Mouse (Mus musculus) frontal cortex, adult (tissue): ENCODE results near the gene Hpd.

ENCODE experiments used
- ATAC-seq: cut with Nextera tagmentation; 2 replicates; pipeline ENCODE4 v1.9.2; 2017; ENCODE audit warnings: mild to moderate bottlenecking, moderate library complexity, mixed read lengths; ENCODE audit not compliant: low TSS enrichment

The Hpd gene

DNA sequence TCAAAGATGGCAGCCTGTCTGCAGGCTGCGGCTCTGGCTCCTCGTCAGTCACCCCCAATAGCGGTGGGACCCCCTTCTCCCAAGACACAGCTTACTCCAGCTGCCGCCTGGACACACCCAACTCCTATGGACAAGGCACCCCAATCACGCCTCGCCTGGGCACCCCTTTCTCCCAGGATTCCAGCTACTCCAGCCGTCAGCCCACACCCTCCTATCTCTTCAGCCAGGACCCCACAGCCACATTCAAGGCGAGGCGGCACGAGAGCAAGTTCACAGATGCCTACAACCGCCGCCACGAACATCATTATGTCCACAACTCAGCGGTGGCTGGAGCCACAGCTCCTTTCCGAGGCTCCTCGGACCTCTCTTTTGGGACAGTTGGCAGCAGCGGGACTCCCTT, 35.0 kb downstream of the Hpd start:
- no peak for ATAC-seq

DNA sequence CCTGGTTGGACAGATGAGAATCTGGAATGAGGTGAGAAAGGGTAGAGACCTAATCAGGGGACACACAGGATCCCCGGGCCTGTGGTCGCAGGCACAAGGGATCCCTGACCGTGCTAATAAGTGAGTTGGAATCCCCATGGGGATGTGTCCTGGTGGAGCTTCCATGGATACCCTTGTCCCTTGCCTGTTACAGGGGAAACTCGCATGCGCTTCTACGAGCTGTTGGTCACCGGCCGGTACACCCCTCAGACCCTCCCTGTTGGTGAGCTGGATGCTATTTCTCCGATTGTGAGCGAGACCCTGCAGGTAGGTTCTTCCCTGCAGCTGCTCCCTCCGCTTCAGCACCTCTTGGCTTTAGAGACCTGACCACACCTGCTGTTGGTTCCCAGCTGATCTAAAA, 36.2 kb downstream of the Hpd start:
- ATAC-seq, result no peak

DNA sequence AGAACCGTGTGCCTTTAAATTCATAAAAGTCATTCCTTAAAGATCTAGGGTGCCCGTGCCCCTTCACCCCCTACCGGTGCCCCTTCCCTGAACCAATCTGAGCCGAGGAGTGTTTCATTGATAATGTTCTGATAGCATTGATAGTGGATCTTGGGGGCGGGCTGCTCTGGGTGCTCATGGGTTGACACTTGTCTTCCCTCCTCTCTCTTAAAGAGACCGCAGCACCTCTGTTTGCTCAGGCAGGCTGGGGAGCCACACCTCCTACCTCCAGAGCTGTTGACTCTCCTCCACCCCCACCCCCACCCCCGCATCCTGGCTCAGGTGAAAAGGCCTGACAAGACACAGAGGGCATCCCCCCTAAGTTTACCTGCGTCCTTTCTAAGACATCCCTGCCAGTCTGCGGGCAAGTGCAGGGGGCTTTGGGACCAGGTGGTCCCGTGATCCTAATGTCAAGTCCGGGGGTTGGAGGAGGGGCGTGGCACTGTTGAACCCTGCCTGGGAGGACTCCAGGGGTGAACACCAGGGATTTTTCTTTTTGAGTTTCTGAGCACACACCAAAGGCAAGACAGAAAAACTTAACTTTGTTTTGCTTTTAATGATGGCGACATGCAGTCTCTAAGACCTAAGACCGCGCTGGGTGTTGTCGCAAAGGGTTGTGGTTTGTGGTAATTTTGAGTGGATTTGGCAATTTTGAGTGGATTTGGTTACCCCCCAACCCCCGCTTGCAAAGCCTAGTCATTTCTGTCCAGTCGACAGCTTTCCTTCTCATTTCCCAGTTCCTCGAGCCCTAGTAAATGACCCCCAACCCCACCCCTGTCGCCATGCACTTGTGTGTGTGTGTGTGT, 37.6 kb downstream of the Hpd start:
- no peak for ATAC-seq

DNA sequence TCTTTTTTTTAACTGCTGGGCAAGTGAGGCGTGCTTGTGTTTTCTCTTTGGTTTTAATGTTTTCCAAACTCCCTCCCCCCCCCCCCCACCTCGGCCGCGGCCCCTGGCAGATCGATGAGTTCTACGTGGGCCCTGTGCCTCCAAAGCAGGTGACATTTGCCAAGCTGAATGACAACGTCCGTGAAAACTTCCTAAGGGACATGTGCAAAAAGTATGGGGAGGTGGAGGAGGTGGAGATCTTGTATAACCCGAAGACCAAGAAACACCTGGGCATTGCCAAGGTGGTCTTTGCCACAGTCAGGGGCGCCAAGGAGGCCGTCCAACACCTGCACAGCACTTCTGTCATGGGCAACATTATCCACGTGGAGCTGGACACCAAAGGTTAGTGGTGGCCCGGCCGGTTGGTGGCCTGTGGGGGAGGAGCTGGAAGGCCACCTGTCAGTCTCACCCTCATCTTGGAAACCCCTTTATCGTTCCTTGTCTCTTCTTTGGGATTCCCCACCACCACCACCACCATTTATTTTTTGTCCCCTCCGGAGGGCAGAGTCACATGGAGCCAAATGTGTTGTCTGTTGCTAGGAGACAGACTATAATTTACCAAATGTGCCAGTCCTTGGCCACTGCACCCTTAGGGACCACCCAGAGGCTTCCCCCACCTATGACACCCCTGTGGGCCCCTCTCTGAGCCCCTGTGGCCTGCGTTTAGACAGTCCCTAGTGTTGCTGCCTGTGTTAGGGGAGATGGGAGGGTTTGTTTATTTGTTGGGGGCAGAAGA, 38.4 kb downstream of the Hpd start:
- no peak for ATAC-seq

DNA sequence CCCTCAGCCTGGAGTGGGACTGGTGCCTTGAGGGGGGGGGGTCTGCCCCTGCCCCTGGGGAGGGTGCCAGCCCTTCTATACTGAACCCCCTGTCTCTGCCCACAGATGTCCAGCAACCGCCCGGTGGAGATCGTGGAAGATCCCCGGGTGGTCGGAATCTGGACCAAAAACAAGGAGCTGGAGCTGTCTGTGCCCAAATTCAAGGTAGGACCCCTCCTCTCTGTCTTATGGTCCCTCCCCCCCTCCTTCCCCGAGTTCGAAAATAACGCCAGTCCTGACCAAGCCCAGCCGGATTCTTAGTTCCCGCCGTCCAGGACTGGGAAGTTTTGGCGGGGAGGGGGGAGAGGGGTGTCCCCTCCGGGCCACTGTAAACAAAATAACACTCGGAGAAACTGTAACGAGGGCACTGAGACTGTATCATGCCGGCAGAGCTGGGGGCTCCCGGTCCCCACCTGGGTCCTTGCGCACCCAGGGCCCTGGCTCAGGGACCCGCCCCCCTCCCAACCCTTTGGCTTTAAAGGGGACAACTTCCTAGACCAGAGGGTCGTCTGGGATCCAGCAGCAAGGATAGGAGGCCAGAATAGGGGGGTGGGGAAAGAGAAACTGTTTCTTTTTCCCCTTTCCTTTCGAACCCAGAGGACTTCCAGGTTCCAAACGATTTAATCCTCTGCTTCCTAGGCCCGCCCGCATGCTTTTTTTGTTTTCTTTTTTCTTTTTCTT, 39.1 kb downstream of the Hpd start:
- ATAC-seq, result no peak

DNA sequence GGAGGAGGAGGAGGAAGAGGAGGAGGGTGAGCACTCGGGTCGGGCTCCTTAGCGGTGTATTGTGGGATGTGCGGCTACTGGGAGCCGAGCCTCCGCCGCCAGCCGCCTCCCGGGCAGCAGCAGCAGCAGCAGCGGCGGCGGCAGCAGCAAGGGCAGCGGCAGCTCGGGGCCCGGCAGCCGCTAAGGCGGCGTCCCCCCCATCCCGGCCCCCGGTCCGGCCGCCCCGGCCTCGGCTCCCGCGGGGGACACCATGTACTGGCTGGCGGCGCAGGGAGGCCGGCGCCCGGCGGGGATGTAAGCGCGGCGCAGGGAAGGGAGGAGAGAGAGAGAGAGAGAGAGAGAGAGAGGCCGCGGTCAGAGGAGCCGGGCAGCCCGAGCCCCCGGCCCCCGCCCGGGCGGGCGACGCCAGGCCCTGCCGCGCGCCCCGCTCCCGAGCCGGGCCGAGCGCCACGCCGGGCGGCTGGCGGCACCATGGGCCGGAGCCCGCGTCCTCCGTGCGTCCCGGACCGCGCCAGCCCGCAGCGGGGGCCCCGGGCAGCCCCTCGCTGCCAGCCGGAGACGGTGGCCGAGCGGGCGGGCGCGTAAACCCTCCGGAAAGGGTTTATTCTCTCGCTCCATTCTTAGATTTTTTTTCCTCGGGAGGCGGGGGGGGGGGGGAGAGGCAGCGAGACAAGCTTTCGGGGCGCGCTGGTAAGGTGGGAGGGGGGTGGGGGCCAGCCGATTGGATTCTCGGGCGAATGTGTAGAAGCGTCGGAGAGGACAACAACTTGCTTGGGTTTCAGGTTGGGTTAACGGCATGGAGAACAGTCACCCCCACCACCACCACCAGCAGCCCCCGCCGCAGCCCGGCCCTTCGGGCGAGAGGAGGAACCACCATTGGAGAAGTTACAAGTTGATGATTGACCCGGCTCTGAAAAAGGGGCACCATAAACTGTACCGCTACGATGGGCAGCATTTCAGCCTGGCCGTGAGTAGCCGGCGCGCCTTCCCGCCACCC, 40.1 kb downstream of the Hpd start, which contains the start of gene Setd1b:
TSS of gene Setd1b (plus strand) at position 33 of the 997 bp plus-strand sequence.
- ATAC-seq, result no peak

DNA sequence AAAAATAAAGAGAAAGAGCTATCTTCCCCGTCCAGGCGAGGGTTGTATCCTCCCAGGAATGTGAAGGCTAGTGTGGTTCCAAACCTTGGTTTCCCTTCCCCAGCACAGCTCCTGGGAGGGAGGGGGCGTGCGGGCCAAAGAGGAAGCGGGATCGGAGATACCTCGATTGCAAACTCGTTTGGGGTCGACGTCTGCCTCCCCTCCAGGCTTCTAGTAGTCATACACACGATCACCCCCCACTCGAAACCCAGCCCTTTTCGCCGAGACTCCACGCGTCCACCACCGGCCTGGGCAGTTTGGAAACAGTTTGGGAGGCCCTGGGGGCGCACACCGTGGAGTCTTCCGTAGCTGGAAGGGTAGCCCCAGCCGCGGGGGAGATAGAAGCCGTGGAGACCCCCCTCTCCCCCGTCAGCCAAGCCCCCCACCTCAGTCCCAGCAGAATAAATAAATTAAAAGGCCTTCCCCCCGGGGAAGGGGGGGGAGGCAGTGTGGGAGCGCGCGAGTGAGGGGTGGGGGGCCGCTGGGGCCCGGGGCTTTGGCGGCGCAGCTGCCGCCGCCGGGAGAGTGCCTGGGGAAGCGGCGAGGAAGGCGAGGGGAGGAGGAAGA, 40.9 kb downstream of the Hpd start:
- peak; percentile 17; the same call in 1 of the 2 replicates for ATAC-seq

DNA sequence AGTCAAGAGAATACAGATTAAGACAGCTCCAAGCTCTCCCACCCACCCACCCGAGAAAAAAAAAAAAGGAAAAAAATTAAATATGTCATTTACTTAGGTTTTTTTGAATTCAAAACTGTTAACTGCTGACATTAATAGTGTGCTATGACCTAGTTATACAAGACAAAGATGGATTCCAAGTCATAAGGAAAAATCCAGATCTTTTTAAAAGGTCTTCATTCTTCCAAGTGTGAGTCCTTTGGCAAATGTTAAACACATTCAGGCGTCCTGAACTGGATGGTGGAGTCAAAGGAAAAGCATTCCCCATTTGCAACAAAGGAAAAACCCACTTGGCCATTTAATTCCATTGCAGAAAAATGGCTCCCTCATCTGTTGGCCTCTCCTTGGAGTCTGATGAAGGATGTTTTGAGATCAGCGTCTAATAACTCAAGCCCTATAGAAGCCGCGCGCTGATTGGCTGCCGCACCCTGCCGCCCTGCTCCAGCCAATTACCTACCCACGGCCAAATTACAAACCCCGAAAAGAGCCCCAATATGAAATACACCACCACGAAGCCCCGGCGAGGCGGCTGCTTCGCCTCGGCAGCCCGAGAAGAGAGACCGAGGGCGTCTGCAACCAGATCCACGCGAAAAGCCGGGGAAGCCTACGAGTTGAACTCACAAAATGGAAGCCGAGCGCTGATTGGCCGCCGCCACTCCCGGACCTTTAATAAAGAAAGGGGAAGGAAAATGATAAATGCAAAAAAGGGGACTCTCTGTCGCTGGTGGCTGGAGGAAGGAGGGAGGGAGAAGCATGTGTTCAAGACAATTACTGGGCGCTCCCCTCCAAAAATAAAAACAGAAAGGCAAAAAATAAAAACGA, 41.6 kb downstream of the Hpd start:
- peak; percentile 50 for ATAC-seq

DNA sequence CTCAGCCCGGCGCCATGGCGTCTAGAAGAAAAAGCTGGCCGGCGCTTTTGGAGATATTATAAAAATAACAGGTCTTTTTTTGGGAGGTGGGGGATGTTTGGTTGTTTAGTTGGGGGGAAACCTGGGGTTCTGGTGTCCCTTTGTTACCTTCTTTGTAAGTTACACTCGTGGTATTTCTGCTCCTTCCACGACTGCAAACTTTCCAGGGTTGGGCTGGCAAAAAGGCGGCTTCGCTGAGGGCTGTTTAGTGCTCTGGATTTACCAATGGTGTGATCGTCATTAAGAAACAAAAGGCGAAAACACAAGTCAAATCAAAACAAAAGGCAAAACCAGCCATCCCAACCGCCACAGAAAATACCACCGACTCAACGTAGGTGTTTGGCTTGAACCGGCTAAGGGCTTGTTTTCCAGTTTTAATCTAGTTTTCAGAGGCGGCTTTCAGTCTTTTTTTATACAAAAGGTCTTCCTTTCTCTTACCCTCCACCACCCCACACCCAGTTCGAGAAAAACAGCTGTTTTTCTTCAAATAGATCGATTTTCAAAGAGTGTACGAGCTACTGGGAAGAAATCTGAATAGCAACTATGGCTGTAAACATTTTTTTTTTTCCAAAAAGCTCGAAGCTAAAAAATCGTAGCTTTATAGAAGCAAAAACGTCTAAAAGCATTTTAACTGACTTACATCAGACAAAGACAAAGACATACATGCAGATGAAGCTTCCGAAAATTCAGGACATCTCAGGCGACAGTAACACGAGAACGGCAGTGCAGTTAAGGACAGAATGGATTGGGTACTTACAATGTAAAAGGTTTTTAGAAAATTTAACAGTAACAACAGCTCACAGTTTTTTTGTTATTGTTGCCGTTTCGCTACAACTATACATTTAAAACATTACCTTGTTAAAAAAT, 42.6 kb downstream of the Hpd start:
- no peak for ATAC-seq

DNA sequence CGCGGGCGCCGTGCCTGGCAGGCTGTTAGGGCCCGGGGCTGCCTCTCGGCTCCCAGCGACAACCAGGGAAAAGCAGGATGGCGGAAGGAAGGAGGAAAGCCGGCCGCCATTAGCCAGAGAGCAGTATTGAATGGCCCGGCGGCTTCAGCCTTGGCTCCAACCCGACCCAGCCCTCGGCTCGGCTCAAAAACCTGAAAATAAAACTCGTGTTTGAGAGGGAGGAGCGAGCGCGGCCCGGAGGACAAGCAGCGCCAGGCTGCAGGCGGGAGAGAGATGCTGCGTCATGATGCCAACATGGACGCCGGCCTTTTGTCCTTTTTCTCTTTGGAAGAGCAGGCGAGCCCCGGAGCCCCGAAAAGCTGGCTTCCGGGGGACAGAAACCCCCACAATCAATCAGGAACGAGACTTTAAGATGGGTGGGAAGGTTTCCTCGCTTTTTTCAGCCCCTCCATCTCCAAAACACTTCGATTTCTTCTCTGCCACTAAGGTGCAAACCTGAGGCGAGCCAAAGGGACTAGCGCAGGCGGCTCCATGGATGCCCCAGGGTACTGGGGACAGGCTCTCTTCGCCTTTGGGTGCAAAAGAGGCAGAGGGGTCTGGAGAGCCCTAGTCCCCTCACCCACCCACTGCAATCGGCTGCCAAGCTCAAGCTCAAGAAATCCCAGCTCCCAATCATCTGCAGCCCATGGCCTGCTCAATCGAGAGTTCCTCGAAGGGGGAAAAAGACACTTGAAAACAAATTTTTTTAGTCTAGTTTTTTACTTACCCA, 43.4 kb downstream of the Hpd start:
- peak; percentile 36 for ATAC-seq

DNA sequence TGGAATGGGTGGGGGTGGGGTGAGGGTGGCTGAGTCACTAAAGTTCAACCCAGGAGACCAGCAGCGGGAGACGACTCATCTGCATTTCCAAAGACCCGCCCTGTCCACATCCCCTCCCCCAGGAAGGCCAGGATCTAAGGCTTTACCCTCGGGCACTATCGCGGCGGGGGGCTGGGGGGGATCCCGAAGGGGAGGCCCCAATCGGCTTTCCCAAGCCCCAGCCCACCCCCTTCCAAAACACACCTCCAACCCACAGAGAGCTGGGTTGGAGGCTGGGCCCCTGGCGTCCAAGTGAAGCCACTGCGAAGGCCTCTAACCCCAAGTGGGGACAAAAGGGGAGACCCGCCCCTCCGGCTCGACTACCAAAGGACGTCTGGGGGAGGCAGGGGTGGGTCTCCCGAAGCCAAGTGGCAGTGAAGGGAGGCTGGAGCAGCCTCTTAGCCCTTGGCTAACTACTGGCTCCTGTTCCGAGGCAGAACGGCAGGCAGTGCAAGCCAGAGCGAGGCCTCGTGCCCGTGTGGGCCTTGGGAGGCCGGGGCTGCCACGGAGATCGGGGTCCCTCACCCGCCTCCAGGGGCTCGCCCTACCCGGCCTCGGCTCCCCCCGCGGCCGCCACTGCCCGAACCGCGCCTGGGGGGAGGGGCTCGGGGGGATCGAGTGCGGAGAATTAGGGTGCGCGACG, 44.2 kb downstream of the Hpd start:
- no peak for ATAC-seq

DNA sequence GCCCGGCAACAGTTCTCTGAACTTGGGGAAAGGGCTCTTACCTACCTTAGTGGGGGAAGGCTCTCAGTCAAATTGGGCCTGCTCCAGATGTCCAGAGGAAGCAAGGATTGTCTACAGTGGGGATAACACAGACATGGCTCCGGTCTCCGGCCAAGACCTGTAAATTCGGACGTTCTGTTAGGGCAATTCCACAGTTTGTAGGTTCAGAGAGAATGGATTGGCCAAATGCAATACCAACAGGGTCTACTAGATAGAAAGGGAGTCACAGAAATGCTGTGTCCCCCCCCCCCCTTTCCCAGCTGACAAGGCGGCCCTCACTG, 44.7 kb downstream of the Hpd start:
- ATAC-seq, result no peak

DNA sequence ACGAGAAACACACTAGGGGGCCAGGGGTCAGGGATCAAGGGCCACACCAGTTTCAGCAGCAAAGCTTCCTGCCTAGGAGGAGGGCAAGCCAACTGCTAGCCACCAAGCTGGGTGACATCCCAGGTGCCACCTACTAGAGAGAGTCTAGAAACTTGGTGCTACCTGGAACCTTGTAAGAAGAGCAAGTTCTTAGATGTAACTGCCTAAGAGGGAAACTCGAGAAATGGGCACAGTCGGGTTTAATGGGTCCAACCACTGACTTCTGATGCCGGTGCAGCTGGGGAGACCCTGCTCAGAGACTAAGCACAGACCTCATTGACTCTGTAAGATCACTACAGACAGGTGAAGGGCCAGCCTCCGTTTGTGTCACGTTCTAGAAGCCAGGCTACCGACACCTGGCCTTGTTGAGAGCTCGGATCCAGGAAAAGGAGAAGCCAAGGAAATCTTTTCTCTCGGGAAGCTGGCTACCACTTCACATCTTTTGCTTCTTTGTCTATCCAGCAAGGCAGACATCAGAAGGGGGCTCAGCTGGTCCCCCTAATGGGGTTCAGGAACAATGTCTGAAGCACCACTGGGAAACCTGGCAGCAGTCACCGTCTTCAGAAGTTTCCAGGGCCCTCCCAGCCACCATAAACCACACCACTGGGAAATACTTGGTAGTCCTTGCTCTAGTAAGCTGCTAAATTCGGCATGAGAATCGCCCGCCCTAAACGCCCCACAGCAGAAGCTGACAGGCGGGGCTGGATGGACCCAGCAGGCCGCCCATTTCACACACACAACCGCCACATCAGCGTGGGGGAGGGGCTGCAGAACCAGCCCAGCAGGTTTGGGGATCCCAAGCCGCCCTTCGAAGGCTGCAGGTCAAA, 45.2 kb downstream of the Hpd start:
- ATAC-seq, result no peak

DNA sequence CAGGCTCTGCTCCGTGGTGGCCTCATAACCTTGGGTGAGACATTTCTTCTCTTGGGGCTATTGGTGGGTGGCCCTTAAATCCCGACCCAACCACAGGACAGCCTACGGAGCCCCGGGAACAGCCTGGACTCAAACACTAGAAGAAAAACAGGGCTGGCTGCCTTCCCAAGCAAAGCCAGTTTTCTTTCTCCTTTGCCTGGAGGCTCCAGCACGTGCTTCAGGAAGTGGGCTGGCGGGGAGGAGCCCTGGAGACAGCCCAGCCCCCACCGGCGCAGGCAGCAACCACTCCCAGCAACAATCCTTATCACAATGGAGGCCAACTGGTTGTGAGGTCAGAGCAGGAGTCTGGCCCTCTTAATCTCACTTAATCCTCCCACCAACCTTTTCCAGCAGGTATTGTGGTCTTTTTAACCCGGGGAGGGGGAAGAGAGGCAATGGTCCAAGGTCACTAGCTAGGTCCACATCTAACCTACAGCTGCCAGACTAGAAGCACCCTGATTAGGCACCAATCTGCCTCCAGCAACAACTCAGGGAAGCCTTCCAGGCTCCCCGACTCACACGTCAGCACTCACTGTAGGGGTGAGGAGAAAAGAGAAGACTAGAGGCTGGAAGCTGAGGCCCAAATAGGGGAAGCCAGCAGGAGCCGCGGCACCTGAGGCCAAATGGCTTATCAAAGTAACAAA, 46.0 kb downstream of the Hpd start:
- no peak for ATAC-seq

DNA sequence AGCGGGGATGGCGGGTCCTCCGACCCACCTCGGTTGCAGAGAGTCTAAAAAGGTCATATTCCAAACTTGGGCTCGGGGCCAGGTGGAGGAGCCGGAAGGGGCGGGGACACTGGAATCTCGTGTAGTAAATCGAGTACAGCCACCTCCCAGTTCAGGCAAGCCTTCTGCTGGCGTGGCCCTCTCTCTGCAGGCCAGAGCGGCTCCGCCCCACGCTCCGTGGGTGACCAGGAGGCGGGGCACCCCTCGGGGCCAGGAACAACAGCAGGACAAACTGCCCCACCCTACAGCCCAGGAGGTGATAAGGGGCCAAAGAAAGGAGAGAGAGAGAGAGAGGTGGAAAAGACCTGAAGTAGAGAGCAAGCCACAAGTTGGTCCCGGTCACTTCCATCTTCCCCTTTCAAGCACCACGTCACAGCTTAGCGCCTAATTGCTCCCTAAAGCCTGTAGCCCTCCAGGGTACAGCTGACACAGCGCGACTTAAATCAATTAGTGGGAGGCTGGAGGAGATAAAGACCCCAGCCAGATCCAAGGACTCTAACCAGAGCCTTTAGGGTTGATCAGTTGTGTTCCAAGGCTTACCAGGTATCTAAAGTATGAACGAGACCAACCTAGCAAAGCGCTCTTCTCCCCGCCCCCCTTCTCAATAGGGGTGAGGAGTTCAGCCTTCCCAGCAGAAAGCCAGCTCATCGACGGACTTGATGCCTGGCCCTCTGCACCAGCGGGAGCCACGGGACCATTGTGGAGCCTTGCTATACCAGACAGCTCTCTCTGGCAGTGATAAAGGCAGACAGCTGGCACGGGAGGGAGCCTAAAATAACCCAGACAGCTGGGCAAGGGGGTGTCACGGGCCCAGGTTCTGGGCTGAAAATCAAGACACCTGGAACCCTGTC, 46.8 kb downstream of the Hpd start:
- no peak for ATAC-seq
